Mouse (Mus musculus) inflammation-experienced regulatory T-cells, adult 6 months (primary cell): ENCODE results near the gene Ets2. TPM values are rescaled to one million over a fixed set of nuclear protein-coding genes. Genes with fewer than 3 reads are reported as not detected.

ENCODE experiments used
- ATAC-seq: one replicate; pipeline ENCODE4 v1.8.0; 2017
- polyA plus RNA-seq, 3 experiments: library from polyadenylated mRNA; unstranded; fragments of 100-300 nt; shearing (Covaris generic); gene quantifications; one replicate each; pipeline ENCODE4 v1.2.1; 2017

Gene Ets2
- 1 to 10 TPM; 2.4 to 4.0 (median 2.7) TPM for polyA plus RNA-seq

DNA sequence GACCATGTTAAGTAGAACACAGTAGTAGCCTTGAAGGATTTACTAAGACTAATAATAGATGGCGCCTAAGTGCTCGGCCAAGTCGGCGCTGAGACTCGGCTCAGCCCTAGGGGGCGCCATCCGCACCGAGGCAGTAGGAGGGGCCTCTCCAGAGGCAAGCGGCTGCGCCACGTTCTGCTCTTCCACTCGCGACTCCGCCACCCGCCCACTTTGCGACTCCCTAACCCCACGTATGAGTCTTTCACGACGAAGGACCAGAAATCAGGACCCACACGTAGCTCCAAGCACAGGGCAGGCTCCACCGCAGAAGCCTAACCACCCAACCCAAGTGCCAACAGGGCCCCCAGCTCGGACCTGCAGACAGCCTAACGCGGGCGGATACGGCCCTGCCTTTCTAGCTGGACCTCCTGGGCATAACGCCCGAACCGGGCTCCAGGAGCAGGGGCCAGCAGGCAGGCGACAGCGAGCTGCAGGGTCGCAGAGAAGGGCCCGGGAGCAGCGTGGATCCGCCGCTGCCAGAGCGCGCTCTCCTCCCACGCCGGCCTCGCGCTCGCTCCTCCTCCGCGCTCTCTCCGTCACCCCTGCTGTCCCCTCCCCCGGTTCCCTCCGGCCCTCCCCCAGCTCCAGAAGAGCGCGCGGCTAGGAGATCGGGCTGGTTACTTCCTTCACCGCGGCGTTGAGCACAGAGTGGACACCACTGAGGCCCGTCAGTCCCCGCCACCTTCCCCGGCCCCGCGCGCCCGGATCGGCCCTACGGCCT lies at the start of gene Ets2:
Gene Ets2, plus strand, starts transcription at position 274 of the 760 bp plus-strand sequence.
- peak; percentile 87 for ATAC-seq

DNA sequence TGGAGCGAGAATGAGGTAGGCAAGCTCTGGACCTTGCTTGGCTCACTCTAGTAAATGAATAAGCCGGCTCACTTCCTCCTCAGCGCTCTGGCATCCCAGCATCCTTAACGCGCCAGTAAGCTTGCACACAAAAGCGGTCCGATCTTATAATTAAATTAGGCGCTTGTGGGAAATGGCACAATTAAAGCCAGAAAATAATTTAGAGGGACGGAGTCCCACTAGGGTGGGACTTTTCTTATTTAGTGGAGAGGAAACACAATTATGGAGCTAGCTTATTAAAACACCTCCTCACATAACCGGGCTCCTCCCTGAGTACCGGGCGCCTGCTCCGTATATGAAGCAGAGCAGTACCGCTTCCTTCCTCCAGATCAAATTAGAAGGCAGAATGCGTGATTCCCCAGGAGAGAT lies 47.7 kb upstream of the Ets2 start:
- ATAC-seq = no peak

DNA sequence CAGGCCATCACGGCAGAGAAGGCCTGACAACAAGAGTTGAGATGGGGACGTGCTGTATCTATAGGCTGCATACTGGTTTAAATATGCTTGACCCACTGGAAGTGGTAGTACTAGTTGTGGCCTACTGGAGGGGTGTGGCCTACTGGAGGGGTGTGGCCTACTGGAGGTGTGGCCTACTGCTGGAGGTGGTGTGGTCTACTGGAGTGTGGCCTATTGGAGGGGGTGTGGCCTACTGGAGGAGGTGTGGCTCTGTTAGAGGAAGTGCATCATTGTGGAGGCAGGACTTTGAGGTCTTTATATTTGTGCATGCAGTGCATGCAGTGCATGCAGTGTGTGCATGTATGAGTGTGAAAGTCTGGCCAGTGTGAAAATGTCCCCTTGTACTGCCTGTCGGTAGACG lies 45.3 kb upstream of the Ets2 start:
- no peak for ATAC-seq

DNA sequence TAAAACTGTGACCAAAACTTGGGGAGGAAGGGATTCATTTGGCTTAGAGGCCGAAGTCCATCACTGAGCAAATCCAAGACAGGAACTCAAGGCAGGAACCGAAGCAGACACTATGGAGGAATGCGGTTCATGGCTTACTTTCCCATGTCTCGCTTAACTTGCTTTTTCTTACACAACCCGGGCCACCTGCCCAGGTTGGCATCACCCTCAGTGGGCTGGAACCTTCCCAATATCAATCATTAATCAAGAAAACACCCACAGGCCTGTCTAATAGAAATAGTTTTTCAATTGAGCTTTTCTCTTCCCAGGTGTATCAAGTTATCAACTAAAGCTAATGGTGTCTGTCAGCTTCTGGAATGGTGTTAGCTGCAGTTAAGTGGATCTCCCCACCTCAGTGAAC lies 44.7 kb upstream of the Ets2 start:
- ATAC-seq = no peak

DNA sequence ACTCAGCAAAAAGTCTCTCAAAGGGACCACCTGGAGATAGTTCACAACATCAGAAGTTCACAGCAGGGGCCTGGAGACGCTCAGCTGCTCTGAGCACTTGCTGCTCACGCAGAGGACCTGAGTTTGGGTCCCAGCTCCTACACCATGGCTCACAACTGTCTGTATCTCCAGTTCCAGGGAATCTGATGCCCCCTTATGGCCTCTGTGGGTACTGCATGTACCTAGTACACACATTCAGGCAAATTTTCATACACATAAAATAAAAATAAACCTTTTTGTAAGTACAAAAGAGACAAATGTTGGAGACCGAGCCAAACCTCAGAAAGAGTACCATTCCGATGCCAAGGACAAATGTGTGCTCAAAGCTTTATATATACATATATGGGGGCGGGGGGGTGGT lies 44.1 kb upstream of the Ets2 start:
- no peak for ATAC-seq

DNA sequence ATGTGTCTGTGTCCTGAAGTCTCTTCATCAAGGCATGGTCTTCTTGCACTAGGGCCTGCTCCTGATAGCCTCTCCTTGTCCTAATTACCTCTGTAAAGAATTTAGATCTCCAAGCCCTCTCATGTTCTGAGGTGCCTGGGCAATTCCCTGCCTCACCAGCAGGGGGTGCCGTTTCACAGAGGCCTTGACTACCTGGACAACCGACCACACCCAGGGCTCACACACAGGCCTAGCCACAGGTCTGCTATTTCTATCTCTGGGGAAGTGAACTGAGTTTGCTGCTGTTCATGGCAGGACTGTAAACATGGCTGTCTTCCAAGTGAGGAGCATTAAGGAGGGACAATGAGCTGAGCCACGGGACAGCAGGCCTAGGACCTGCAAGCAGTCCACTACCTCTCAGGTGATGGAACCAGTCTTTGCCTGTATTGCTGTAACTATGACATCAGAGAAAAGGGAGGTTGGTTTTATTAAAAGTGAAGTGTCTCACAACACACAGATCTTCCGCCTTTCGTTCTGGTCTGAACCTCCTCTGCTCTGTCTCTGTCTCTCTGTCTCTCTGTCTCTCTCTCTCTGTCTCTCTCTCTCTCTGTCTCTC lies 42.9 kb upstream of the Ets2 start:
- peak; percentile 38 for ATAC-seq

DNA sequence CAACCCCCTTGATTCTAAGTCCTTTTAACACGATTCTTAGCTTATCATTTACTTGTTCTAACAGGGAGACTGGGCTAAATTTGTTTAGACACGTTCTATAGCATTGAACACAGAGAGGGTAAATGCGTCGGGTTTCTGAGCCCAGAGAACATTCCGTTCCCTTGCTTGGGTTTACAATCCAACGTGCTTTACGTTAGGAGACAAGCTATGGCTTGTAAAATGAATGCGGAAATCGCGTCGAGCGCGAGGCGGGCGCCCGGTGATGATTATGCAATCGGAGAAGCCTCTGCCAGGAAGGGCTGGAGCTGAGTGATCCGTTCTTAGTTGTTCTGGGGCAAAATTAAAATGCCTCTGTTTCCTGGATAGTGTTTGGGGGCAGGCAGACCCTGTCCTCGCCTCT lies 42.4 kb upstream of the Ets2 start:
- ATAC-seq = no peak

DNA sequence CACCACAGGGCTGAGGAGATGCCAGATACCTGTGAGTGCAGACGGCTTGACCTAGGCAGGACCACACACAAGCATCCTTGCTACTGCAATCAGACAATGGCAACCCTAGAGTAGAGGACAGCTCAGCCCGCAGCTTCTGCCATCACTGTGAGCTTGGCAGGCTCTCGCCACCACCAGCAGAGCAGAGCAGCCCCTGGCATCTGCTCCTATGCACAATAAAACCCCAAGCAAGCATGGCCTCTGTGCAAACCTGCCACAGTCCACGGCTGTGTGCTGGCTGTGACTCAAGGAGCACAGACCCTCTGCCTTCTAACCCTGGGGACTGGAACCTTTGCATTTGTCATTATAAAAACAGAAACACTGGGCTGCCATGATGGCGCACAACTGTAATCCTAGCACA lies 41.0 kb upstream of the Ets2 start:
- ATAC-seq = no peak

DNA sequence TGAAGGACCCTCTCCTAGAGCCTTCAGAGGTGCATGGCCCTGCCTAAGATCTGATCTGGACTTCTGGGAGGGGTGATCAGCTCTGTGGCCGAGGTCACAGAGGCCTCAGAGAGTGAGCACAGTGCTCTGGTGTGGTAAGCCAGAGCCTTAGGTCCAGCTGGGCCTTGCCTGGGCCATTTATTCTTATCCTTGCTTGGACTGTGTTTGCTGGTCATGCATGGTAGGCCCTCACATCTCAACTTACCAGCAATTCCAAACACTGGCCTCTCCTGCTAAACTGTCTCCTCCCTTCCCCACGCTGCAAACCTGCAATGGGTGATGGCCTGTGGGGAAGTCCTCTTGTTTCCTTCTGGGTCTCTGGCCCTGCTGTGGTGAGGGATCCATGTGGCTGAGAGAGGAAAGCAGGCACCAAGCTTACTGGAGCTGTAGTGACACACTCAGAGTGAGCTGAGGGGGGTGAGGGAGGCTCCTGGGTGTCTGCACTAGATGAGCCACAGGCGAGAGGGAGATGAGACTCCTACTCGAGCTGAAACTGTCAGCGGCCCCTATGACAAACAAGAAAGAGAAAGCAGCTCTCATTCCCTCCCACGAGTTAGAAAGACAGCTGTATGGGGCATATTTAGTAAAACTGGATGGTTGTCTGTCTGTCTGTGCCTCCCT lies 36.3 kb upstream of the Ets2 start:
- ATAC-seq = no peak

DNA sequence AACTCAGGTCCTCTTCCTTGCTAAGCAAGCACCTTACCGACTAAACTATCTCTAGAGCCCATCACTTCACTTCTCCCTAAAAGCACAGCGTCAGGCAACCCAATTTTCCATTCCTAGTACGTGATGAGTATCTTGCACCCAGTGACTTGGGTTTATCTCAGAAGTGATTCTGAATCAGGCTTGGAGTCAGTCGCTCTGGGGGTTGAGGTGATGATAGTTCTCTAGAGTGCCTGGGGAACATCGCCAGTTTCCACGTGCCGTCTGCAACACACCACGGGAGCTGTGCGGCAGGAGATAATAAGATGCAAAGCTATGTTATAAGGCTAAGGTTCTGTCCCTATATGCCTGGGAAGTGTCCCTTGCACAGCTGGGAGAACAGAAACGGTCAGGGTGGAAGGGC lies 35.6 kb upstream of the Ets2 start:
- ATAC-seq = no peak

DNA sequence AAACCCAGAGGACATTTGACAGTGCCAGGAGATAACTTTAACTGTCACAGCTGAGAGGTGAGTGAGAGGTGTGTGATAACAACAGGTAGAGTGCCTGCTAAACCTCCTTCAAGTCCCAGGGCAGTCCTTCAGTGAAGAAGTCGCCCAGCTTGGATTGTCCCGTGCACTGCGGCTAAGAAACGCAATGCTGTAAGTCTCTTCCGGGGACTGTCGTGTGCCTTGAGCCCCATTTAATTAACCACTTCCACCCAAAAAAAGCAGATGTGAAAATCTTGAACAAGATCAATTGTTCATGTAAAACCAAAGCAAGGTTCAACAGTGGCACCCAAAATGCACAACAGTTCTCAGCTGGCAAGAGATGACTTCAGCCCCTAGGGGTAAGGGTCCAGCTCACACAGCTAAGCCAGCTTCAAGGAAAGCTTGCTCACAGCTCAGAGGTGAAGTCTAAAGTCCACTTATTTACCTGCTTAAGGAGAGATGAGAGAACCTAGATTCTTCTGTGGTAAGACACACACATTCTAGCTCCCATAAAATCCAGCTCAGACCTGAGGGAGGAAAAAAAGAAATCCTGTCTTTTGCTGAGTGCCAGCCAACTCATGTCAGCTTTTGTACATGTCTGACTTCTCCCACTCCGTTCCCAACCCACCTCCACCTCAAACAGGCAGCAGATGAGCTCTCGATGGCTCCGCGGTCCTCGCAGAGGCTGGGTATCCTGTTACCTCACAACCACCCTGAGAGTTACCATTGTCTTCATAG lies 34.3 kb upstream of the Ets2 start:
- no peak for ATAC-seq

DNA sequence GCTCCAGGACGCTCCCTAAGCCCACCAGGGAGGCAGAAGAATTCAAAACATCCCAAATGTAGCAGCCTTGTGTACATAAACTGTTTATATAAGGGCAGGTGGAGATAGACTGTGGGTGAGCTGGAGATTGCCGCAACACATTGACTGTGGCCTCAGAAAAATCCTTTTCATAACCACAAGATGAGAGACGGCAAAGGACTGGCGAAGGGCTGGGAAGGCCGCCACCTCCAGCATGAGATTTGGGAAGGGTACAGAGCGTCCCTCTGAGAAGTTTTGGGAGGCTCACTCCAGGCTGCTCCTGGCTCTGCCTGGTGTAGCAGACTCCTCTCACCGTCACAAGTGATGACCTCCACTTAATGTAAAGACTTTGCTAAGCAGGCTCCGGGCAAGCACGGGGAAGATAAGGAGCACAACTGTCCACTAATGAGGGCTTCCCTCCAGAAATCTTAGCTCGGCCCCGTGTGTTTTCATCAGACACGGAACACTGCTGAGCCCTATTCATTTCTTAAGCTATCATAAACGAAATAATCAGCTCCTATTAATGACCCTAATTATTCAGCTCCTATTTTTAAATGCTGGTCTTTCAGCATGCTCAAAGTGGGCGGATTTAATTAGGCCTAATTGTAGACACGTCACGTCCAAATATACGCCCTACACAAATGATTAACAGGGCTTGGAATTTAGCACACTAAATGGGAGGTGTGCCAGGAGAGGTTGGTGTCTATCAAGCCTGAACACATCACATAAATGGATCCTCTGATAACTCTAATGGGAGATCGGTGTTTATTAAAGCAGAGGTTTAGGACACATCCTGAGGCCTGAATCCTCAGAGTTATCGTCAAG lies 33.5 kb upstream of the Ets2 start:
- no peak for ATAC-seq

DNA sequence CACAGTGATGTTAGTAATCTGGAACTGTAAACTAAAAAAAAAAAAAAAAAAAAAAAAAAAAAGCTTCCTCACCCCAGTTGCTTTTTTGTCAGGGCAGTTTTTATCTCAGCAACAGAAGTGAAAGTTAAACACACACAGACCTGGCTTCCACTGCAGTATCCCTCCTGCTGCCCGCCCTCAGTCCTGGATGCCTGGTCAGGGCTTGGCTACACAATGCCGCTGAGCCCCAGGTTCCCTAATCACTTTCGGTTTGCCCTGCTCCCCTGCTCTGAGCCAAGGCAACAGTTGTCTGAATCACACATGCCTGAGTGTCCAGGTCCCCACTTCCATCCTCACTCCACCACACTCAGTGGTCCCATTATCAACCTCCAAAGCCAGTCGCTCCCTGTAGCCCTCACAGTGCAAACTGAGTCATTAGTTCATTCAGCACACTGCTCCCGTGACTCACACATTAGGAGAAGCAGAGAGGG lies 27.4 kb upstream of the Ets2 start:
- no peak for ATAC-seq

DNA sequence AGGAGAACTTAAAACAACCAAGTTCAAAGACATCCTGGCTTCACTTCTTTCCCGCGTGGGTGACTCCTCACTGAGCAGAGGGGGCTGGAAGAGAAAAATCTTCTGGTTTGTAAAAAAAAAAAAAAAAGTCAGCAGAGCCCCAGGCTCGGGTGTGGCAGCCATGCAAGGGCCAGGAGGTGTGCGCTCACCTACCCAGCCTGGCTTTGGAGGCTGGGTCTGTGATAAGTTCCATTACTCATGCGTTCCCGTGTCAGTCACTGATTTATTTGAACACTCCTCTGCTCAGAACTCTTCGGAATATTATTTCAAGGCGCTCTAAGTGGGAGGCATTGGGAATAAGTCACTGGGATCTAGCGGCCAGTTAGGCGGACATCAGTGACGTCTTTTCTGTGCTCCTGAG lies 26.7 kb upstream of the Ets2 start:
- no peak for ATAC-seq

DNA sequence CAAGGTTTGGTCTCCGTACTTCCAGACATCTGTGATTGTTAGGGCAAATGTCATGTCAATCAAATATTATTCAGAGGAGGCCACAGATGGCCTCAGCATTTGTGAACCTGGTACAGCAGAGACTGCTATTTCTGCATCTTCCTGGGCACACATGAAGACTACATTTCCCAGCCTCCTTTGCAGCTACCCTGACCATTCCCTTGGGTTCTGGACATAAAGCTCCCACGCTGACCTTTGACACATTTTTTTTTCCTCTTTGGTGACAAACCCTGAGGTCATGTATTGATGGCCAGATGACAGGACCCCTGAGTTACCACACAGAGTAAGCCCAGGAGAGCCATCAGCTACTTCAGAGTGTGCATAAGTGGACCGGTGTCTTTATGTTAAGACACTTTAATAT lies 25.2 kb upstream of the Ets2 start:
- no peak for ATAC-seq

DNA sequence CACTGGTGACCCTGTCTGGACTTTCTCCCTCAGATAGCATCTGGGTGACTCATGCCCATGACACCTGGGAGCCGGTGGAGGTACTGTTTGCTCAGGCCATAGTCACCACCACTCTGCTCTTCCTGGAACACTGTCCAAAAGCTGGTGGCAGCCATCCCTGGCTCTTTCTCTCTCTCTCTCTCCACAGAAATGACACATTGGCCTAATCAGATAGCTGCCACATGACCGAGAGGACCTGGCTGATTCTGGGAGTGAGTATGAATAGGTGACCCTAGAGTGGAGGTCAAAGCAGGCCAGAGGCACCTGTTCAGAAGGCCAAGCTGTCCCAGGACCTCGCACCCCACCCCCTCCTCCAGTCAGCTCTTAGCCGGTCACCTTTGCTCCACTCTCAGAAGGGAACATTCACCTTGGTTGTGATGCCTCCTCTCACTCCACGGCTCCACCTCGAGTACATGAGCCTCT lies 19.4 kb upstream of the Ets2 start:
- ATAC-seq = no peak

DNA sequence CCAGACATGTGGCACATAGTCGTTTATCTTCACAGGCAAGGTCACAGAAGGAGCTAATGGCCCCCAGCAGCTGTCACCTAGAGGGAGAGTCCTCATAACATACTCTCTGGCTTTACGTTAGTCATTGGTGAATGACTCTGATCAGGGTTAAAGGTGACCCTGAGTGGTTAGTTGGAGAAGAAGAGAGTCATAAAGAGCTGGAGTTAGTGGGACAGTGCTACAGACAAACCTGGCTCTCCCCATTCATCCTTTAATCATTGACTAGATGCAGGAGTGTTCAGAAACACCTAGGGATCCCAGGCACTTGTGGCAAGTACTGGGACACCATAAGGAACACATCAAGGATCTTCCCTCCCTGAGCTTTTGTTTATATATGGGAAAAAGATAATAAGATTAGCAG lies 16.1 kb upstream of the Ets2 start:
- ATAC-seq = no peak

DNA sequence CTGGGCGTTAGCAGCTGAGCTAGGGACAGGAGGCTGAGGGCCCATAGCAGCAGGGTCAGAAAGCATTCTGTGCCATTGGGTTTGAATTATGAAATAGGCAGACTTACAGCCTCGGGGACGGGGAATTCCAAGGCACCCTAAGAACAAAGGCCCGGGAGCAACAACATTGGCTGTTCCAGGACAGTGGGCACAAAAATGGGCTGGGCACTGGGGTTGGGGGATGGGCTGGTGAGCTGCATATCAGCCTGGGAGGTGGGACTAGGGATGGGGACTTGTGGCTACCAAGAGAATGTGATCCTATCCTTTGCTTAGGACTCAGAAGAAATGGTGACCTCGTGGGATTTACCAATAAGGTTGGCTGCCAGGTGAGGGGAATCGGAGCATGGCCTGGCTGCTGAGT lies 15.6 kb upstream of the Ets2 start:
- no peak for ATAC-seq

DNA sequence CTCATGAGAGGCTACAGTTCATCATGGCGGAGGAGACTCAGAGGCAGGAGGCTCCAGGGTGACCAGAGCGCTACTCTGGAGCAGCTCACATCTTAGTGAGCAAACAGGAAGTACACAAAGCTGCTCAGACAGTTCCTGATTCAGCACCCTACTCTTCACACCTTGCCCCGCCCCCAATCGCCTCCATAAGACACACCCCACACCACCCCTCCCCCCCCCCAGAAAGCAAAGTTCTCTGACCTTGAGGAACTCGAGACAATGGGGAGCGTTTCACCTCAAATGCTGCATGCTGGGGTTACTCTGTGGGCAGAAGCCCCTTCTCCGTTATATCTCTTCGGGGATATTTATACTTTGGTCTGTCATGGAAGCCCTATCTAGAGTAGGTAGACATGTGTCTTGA lies 15.0 kb upstream of the Ets2 start:
- no peak for ATAC-seq

DNA sequence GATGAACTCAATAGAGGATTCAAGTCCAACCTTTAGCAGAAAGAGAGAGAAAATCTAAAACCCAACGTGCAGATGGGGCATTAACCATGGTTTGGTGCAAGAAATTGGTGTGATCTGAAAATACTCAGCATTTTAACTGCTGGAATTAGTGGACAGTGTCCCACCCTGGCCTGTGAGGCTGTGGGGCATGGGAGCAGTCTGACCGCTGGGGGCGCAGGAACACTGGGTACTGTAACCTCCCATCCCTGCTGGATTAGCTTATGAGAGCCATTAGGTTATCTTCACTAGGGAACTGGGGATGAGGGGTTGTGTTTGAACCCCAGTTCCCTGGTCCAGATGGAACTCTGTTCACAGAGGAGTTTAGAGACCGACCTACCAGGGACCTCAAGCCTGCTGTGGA lies 13.9 kb upstream of the Ets2 start:
- no peak for ATAC-seq

DNA sequence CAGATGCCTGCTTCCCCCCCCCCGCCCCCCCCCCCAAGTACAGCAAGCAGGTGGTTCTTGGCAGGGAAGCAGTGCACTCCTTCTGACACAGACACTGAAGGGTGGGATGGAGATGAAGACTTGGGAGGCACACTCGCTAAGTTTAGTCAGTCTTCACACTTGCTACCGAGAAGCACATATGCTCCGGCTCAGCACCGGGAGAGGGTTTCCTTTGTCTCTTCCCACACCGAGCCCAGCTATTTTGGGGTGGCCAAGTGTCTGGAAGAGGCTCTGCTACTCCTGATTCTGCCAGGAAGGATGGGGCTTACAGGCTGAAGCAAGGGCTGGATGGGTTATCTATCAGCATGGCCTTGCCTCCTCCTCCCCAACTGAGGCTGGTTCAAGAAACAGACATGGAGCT lies 5.3 kb upstream of the Ets2 start:
- ATAC-seq = no peak

DNA sequence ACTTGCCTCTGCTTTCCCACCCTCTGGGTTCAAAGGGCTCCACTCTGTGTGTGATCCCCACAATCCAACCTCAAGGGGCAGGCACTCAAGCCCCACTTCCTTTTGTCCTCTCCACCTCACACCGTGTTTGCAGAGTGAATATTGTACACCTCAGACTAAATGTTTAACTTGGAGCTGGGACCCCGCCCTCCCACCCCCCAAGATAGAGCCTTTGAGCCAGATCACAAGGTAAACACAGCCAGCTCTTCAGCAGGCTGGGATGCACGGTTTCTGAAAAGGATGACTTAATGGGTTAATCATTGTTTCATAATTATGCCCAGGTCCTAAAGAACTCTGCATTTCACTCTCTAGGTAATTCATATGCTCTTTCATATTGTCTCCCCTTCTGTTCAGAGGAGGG lies 2.2 kb upstream of the Ets2 start:
- ATAC-seq = no peak
